Mouse (Mus musculus): Measurements from ENCODE around the gene Vat1l. TPM values are rescaled to one million over a fixed set of nuclear protein-coding genes. Genes with fewer than 3 reads are reported as not detected.

Vat1l gene
- polyA plus RNA-seq, 1 experiment from 2014 or later = 0.93 TPM

GRCm38 (mm10) chr8:114206421-114206983 lies 1.1 kb downstream of the Vat1l start:
- 3% methylated on average over 8 of the region's 8 CpGs for whole genome bisulfite sequencing
- peaks cover 28% of the 10 kb centered on the region for H3K27me3 ChIP-seq (replicated peaks; ENCODE audit: control insufficient read depth, insufficient read depth, low read length)
- H3K4me3 ChIP-seq (ENCODE audit: low read depth, low read length) = no peak overlapping the region

DNA sequence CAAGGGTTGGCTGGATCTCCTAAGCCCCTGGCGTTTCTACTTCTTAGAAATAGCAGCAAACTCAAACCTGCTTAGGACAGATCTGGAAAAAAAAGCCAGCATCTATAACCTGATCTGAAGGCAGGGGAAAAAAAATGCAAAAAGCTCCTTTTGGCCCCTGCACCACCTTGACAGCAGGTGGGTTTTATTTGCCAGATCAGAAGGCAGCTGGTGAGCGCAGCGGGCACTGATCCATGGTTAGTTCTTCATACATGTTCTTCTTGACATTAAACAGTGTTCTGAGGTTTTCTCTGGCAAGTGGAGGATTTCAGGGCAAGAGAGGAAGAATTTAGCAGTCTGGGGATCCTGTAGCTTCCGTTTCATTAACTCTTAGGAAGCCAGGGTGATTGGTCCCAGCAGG lies 1.6 kb downstream of the Vat1l start:
- 51% methylated on average over 4 of the region's 4 CpGs for WGBS
- Histone ChIP-seq H3K4me3 (ENCODE audit: low read depth, low read length) (no peak overlapping the region), H3K4me1 (replicated peaks; ENCODE audit: control insufficient read depth, insufficient read depth, low read length) (no peaks in the 10 kb centered on the region), H3K9me3 (ENCODE audit: control insufficient read depth, low read length) (peaks cover 2% of the 10 kb centered on the region; the same call in 1 of the 2 replicates), H3K27me3 (replicated peaks; ENCODE audit: control insufficient read depth, insufficient read depth, low read length) (peaks cover 28% of the 10 kb centered on the region), H3K4me2 (no peak overlapping the region), H3K9ac (ENCODE audit: low read depth, low read length) (no peak overlapping the region), H3K27ac (ENCODE audit: low read depth, low read length) (no peak overlapping the region), H3K36me3 (ENCODE audit: control insufficient read depth, insufficient read depth, low read length) (no peaks in the 10 kb centered on the region)
- DNase-seq (ENCODE audit: low spot score) (no peak), ATAC-seq (replicated peaks; ENCODE audit: low FRiP score) (no peak)

More at GRCm38 (mm10) chr8:114206421-114206983, 1.1 kb downstream of the Vat1l start:
- ATAC-seq (replicated peaks; ENCODE audit: low FRiP score) (no peak), DNase-seq (ENCODE audit: low spot score) (no peak)
- H3K9ac ChIP-seq (ENCODE audit: low read depth, low read length) = no peak overlapping the region
- H3K9me3 ChIP-seq (ENCODE audit: control insufficient read depth, low read length) = no peaks in the 10 kb centered on the region
- H3K36me3 ChIP-seq (ENCODE audit: control insufficient read depth, insufficient read depth, low read length) = no peaks in the 10 kb centered on the region
- H3K27ac ChIP-seq (ENCODE audit: low read depth, low read length) = no peak overlapping the region
- no peak overlapping the region for H3K4me2 ChIP-seq
- no peaks in the 10 kb centered on the region for H3K4me1 ChIP-seq (replicated peaks; ENCODE audit: control insufficient read depth, insufficient read depth, low read length)

DNA sequence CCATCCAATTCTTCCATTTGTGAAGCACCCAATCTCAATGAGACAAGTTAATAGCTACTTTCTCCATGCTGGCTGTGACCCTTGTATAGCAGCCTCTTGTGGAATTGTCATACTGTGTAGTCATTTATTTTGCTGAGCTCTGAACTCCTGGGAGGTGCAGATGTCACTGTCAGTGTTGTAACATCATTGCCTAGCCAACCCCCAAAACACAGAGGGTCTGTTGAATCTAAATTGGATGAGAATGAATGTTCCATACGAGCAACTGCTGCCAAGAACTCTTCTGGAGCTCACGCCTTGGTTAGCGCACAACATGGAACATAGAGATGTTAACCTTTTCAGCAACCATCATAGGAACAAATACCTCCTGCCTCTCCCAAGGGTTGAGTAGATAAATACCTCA lies 15.4 kb downstream of the Vat1l start:
- no peak for ATAC-seq (replicated peaks; ENCODE audit: low FRiP score)
- Histone ChIP-seq H3K4me1 (replicated peaks; ENCODE audit: control insufficient read depth, insufficient read depth, low read length) (no peaks in the 10 kb centered on the region), H3K27me3 (replicated peaks; ENCODE audit: control insufficient read depth, insufficient read depth, low read length) (no peaks in the 10 kb centered on the region), H3K4me3 (ENCODE audit: low read depth, low read length) (no peak overlapping the region), H3K9ac (ENCODE audit: low read depth, low read length) (no peak overlapping the region), H3K27ac (ENCODE audit: low read depth, low read length) (no peak overlapping the region), H3K4me2 (no peak overlapping the region), H3K9me3 (ENCODE audit: control insufficient read depth, low read length) (no peaks in the 10 kb centered on the region), H3K36me3 (ENCODE audit: control insufficient read depth, insufficient read depth, low read length) (no peaks in the 10 kb centered on the region)
- no peak for DNase-seq (ENCODE audit: low spot score)
- WGBS = 91% methylated on average over 3 of the region's 3 CpGs

DNA sequence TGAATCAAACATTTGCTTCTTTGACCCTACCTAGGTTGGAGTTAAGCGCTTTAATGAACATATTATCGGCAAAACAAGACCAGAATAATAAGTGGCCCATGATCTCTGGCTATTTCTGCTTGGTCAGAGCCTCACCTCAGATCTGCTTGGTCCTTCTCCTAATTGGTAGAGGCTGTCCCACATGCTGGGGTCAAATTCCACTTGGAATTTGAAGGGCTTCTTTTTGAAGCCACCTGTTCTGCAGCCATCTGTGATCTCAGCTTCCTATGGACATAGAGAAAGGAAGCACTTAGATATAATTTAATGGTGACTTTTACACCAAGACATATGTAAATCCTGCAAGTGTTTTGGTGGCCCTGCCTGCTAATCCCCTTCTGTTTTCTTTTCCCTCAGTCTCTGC lies 16.6 kb downstream of the Vat1l start:
- H3K9ac ChIP-seq (ENCODE audit: low read depth, low read length) = no peak overlapping the region
- H3K4me1 ChIP-seq (replicated peaks; ENCODE audit: control insufficient read depth, insufficient read depth, low read length) = no peaks in the 10 kb centered on the region
- H3K4me2 ChIP-seq = no peak overlapping the region
- no peaks in the 10 kb centered on the region for H3K27me3 ChIP-seq (replicated peaks; ENCODE audit: control insufficient read depth, insufficient read depth, low read length)
- no peak for DNase-seq (ENCODE audit: low spot score)
- WGBS = 88% methylated on average over 2 of the region's 2 CpGs
- H3K4me3 ChIP-seq (ENCODE audit: low read depth, low read length) = no peak overlapping the region
- ATAC-seq (replicated peaks; ENCODE audit: low FRiP score) = no peak
- no peaks in the 10 kb centered on the region for H3K36me3 ChIP-seq (ENCODE audit: control insufficient read depth, insufficient read depth, low read length)
- no peak overlapping the region for H3K27ac ChIP-seq (ENCODE audit: low read depth, low read length)
- H3K9me3 ChIP-seq (ENCODE audit: control insufficient read depth, low read length) = no peaks in the 10 kb centered on the region

- H3K4me2 ChIP-seq = no peak overlapping the region
- H3K27ac ChIP-seq (ENCODE audit: low read depth, low read length) = no peak overlapping the region
- no peaks in the 10 kb centered on the region for H3K27me3 ChIP-seq (replicated peaks; ENCODE audit: control insufficient read depth, insufficient read depth, low read length)
- WGBS = 88% methylated on average over 2 of the region's 2 CpGs
- no peaks in the 10 kb centered on the region for H3K36me3 ChIP-seq (ENCODE audit: control insufficient read depth, insufficient read depth, low read length)
- ATAC-seq (replicated peaks; ENCODE audit: low FRiP score) (no peak), DNase-seq (ENCODE audit: low spot score) (no peak)
- no peaks in the 10 kb centered on the region for H3K4me1 ChIP-seq (replicated peaks; ENCODE audit: control insufficient read depth, insufficient read depth, low read length)
- H3K9me3 ChIP-seq (ENCODE audit: control insufficient read depth, low read length) = no peaks in the 10 kb centered on the region
- H3K9ac ChIP-seq (ENCODE audit: low read depth, low read length) = no peak overlapping the region
- H3K4me3 ChIP-seq (ENCODE audit: low read depth, low read length) = no peak overlapping the region
Measured at GRCm38 (mm10) chr8:114224001-114224400, 18.6 kb downstream of the Vat1l start.

GRCm38 (mm10) chr8:114251321-114252065 lies 46.1 kb downstream of the Vat1l start:
- no peak overlapping the region for H3K4me2 ChIP-seq
- H3K27me3 ChIP-seq (replicated peaks; ENCODE audit: control insufficient read depth, insufficient read depth, low read length) = no peaks in the 10 kb centered on the region
- no peak overlapping the region for H3K9ac ChIP-seq (ENCODE audit: low read depth, low read length)
- H3K4me3 ChIP-seq (ENCODE audit: low read depth, low read length) = no peak overlapping the region
- DNase-seq (ENCODE audit: low spot score) (no peak), ATAC-seq (replicated peaks; ENCODE audit: low FRiP score) (no peak)
- H3K36me3 ChIP-seq (ENCODE audit: control insufficient read depth, insufficient read depth, low read length) = no peaks in the 10 kb centered on the region
- 77% methylated on average over 3 of the region's 3 CpGs for WGBS
- H3K27ac ChIP-seq (ENCODE audit: low read depth, low read length) = no peak overlapping the region
- H3K4me1 ChIP-seq (replicated peaks; ENCODE audit: control insufficient read depth, insufficient read depth, low read length) = no peaks in the 10 kb centered on the region
- no peaks in the 10 kb centered on the region for H3K9me3 ChIP-seq (ENCODE audit: control insufficient read depth, low read length)

DNA sequence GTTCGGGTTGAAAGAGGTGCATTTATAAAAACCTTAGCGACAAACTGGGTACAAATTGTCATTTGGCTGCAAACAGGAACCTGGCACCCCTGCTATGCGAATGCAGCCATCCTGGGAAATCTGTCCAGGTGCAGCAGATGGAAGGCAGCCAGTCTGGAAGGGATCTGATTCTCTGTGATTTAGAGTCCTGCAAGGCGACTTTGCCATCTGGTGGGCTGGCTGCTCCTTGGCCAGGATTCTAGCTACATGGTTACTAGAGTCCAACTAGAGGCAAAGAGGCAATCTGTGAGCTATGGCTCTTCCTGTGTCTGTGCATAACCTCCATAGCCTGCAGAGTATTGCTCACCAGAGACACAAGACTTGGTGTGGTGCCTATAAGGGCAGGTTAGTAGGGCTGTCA lies 53.3 kb downstream of the Vat1l start:
- Histone ChIP-seq H3K9ac (ENCODE audit: low read depth, low read length) (no peak overlapping the region), H3K4me3 (ENCODE audit: low read depth, low read length) (no peak overlapping the region), H3K27me3 (replicated peaks; ENCODE audit: control insufficient read depth, insufficient read depth, low read length) (no peaks in the 10 kb centered on the region), H3K4me2 (no peak overlapping the region), H3K36me3 (ENCODE audit: control insufficient read depth, insufficient read depth, low read length) (no peaks in the 10 kb centered on the region), H3K9me3 (ENCODE audit: control insufficient read depth, low read length) (no peaks in the 10 kb centered on the region), H3K27ac (ENCODE audit: low read depth, low read length) (no peak overlapping the region), H3K4me1 (replicated peaks; ENCODE audit: control insufficient read depth, insufficient read depth, low read length) (no peaks in the 10 kb centered on the region)
- ATAC-seq (replicated peaks; ENCODE audit: low FRiP score) = no peak
- 73% methylated on average over 4 of the region's 4 CpGs for WGBS
- DNase-seq (ENCODE audit: low spot score) = no peak

DNA sequence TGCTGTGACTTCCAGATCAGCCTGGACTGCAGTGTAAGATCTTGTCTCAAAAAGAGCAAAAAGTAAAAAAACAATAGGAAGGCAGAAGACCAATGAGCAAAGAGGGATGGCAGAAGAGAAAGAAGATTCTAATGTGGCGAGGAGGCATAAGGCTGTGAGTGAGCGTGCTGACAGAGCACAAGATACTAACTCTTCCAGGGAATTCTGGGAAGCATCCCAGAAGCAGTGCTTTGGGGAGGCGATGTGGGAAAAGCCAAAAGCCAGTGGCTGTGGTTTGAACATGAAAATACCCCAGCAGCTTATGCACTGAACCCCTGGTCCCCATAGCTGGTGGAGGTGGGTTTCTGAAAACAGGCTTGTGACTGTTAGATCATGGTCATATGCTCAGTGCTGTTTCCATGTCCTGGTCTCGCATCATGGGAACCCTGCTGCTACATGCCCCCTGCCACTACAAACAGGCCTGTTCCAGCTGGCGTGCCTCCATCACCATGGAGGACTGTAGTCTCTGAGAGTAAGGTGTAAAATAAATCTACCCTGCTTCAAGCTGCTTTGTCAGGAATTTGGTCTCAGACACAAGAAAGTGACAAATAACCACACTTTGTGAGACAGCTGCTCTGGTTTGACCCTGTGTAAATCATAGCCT lies 54.4 kb downstream of the Vat1l start:
- H3K4me3 ChIP-seq (ENCODE audit: low read depth, low read length) = no peak overlapping the region
- WGBS = 82% methylated on average over 5 of the region's 5 CpGs
- H3K9me3 ChIP-seq (ENCODE audit: control insufficient read depth, low read length) = no peaks in the 10 kb centered on the region
- no peaks in the 10 kb centered on the region for H3K27me3 ChIP-seq (replicated peaks; ENCODE audit: control insufficient read depth, insufficient read depth, low read length)
- no peak overlapping the region for H3K9ac ChIP-seq (ENCODE audit: low read depth, low read length)
- ATAC-seq (replicated peaks; ENCODE audit: low FRiP score) = no peak
- no peaks in the 10 kb centered on the region for H3K36me3 ChIP-seq (ENCODE audit: control insufficient read depth, insufficient read depth, low read length)
- no peak for DNase-seq (ENCODE audit: low spot score)
- no peak overlapping the region for H3K27ac ChIP-seq (ENCODE audit: low read depth, low read length)
- H3K4me1 ChIP-seq (replicated peaks; ENCODE audit: control insufficient read depth, insufficient read depth, low read length) = no peaks in the 10 kb centered on the region
- no peak overlapping the region for H3K4me2 ChIP-seq

- DNase-seq (ENCODE audit: low spot score) (no peak), ATAC-seq (replicated peaks; ENCODE audit: low FRiP score) (no peak)
- Histone ChIP-seq H3K36me3 (ENCODE audit: control insufficient read depth, insufficient read depth, low read length) (no peaks in the 10 kb centered on the region), H3K9ac (ENCODE audit: low read depth, low read length) (no peak overlapping the region), H3K4me2 (no peak overlapping the region), H3K4me1 (replicated peaks; ENCODE audit: control insufficient read depth, insufficient read depth, low read length) (no peaks in the 10 kb centered on the region), H3K9me3 (ENCODE audit: control insufficient read depth, low read length) (no peaks in the 10 kb centered on the region), H3K27me3 (replicated peaks; ENCODE audit: control insufficient read depth, insufficient read depth, low read length) (no peaks in the 10 kb centered on the region), H3K27ac (ENCODE audit: low read depth, low read length) (no peak overlapping the region), H3K4me3 (ENCODE audit: low read depth, low read length) (no peak overlapping the region)
- WGBS = 32% methylated on average over 2 of the region's 2 CpGs
Measured at GRCm38 (mm10) chr8:114262331-114262730, 56.9 kb downstream of the Vat1l start.
